ENCODE assay signal across 1 mouse cellular context in the genomic region with DNA sequence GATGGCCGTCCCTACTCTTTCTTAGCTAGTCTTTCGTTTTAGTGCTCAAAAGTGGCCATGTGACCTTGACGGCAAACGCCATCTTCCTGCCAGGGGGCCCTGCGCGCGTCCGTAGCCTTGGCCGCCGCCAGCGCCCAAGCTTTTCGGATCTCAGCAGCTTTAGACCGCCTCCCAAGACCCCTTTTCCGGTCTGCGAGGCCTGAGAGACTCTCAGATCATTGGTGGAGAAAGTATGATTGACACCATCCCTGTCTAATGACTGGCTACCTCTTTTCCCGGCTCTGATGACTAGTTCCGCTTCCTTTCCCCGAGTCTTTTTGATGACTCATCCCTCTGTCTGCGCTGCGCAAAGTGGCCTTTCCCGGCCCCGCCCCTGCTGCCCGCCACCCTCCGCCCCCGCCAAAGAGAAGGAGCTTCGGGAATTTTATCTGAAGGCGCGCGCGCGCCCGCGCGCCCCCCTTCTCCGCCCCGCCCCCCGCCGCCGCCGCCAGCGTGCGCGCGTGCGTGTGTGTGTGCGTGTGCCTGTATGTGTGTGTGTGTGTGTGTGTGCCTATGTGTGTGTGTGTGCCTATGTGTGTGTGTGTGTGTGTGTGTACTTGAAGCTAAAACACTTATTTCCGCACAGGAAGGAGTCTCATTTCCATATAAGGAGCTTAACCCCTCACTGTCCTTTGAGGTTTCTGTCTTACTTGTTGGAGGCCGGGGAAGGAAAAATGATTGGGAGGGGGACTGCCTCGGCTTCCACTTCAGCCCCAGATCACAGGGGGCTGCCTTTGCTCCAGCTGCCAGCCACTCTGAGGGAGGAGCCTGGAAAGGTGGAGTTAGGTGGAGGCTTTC.
TF ChIP-seq lines count a peak whose summit lies in the region.

No protein-coding gene starts in this region.

TF ChIP-seq in CH12.LX, 34 proteins besides CTCF, POLR2A, EP300 and RAD21:
- 0 out of 2 replicates have a peak, but pooled peaks have one; percentile 7 for TF ChIP-seq IRF4 (IDR thresholded peaks at IDR 0.05; ENCODE audit: low read depth, low read length)
- no peak for TF ChIP-seq MXI1 (IDR thresholded peaks at IDR 0.05; ENCODE audit: low read depth, low read length)
- TF ChIP-seq NRF1 (IDR thresholded peaks at IDR 0.05; ENCODE audit: low read depth, low read length), result peak; percentile 64
- TF ChIP-seq RCOR1 (conservative IDR thresholded peaks at IDR 0.05; ENCODE audit: low read depth, low read length), result 0 out of 2 replicates have a peak, but pooled peaks have one; percentile 52
- TF ChIP-seq USF2 (conservative IDR thresholded peaks at IDR 0.05; ENCODE audit: low read depth, low read length), result 0 out of 2 replicates have a peak, but pooled peaks have one; percentile 18
- TF ChIP-seq ETS1 (conservative IDR thresholded peaks at IDR 0.05; ENCODE audit: low read depth, low read length), result no peak
- peak; percentile 21; the same call in 1 of the 2 replicates for TF ChIP-seq TCF12 (IDR thresholded peaks at IDR 0.05; ENCODE audit: low read depth, low read length)
- 0 out of 2 replicates have a peak, but pooled peaks have one; percentile 26 for TF ChIP-seq MEF2A (IDR thresholded peaks at IDR 0.05; ENCODE audit: borderline replicate concordance, low read depth, low read length)
- 0 out of 2 replicates have a peak, but pooled peaks have one; percentile 32 for TF ChIP-seq TBP (conservative IDR thresholded peaks at IDR 0.05; ENCODE audit: low read depth, low read length)
- TF ChIP-seq MAFK (IDR thresholded peaks at IDR 0.05; ENCODE audit: insufficient replicate concordance, low read length), result peak; percentile 66
- peak; percentile 64; the same call in 1 of the 2 replicates for TF ChIP-seq ELF1 (IDR thresholded peaks at IDR 0.05; ENCODE audit: low read depth, low read length)
- no peak for TF ChIP-seq JUN (IDR thresholded peaks at IDR 0.05; ENCODE audit: insufficient read depth, low read depth, low read length)
- no peak; the same call in 1 of the 2 replicates for TF ChIP-seq JUND (conservative IDR thresholded peaks at IDR 0.05; ENCODE audit: low read depth, low read length)
- no peak for TF ChIP-seq ZNF384 (IDR thresholded peaks at IDR 0.05; ENCODE audit: low read depth, low read length)
- TF ChIP-seq SMC3 (IDR thresholded peaks at IDR 0.05; ENCODE audit: low read depth, low read length), result no peak
- no peak for TF ChIP-seq POLR2AphosphoS2 (IDR thresholded peaks at IDR 0.05; ENCODE audit: low read depth, low read length)
- TF ChIP-seq SIN3A (IDR thresholded peaks at IDR 0.05; ENCODE audit: low read length), result peak; percentile 65; the same call in 1 of the 2 replicates
- peak; percentile 67 for TF ChIP-seq HCFC1 (IDR thresholded peaks at IDR 0.05; ENCODE audit: low read depth, low read length)
- TF ChIP-seq MAZ (IDR thresholded peaks at IDR 0.05; ENCODE audit: low read depth, low read length), result peak; percentile 65; the same call in 1 of the 2 replicates
- TF ChIP-seq UBTF (IDR thresholded peaks at IDR 0.05; ENCODE audit: low read depth, low read length), result no peak
- no peak for TF ChIP-seq CHD1 (IDR thresholded peaks at IDR 0.05; ENCODE audit: low read depth, low read length)
- TF ChIP-seq CHD2 (IDR thresholded peaks at IDR 0.05; ENCODE audit: low read length), result no peak
- TF ChIP-seq ZMIZ1 (IDR thresholded peaks at IDR 0.05; ENCODE audit: low read depth, low read length), result no peak; the same call in 1 of the 2 replicates
- 0 out of 2 replicates have a peak, but pooled peaks have one; percentile 9 for TF ChIP-seq E2F4 (IDR thresholded peaks at IDR 0.05; ENCODE audit: insufficient replicate concordance, low read depth, low read length)
- no peak for TF ChIP-seq GABPA (IDR thresholded peaks at IDR 0.05; ENCODE audit: insufficient replicate concordance, low read depth, low read length)
- TF ChIP-seq PAX5 (IDR thresholded peaks at IDR 0.05; ENCODE audit: low read length), result no peak
- TF ChIP-seq KAT2A (IDR thresholded peaks at IDR 0.05; ENCODE audit: insufficient replicate concordance, low read length), result no peak
- TF ChIP-seq ZKSCAN1 (IDR thresholded peaks at IDR 0.05; ENCODE audit: borderline replicate concordance, low read depth, low read length), result no peak
- TF ChIP-seq ZC3H11A (IDR thresholded peaks at IDR 0.05; ENCODE audit: low read depth, low read length), result no peak
- TF ChIP-seq MYC (IDR thresholded peaks at IDR 0.05; ENCODE audit: low read depth, low read length), result 0 out of 2 replicates have a peak, but pooled peaks have one; percentile 54
- peak; percentile 39; the same call in 1 of the 2 replicates for TF ChIP-seq NELFE (IDR thresholded peaks at IDR 0.05; ENCODE audit: low read depth, low read length)
- TF ChIP-seq BHLHE40 (IDR thresholded peaks at IDR 0.05; ENCODE audit: low read depth, low read length), result peak; percentile 68
- peak; percentile 69 for TF ChIP-seq USF1 (IDR thresholded peaks at IDR 0.05; ENCODE audit: low read depth, low read length)
- peak; percentile 67 for TF ChIP-seq MAX (IDR thresholded peaks at IDR 0.05; ENCODE audit: low read length)
